Mouse (Mus musculus) stomach, embryonic 15.5 days (tissue): ENCODE measurements at regions not wholly inside any gene's neighbourhood (a gene's known extent, or its start where the extent isn't known, plus 50 kb on each side); places are given as distances from the start of the nearest gene placed in this dataset.
A peak's percentile ranks its signal among the peaks of the same experiment; 100 is the strongest.

Source experiments
- ATAC-seq: fragments of 200-750 bp; cut with Nextera tagmentation; 2 replicates; pipeline ENCODE4 v1.8.0; 2017; ENCODE audit warnings: low read depth, moderate number of reproducible peaks, moderate TSS enrichment; ENCODE audit not compliant: insufficient read depth, low FRiP score
- H3K27ac ChIP-seq: fragments of 300-500 bp; sonication (generic); 2 replicates; pipeline ENCODE4 v1.5.1; 2015; ENCODE audit warnings: mild to moderate bottlenecking, inconsistent platforms
- H3K27me3 ChIP-seq: fragments of 300-500 bp; sonication (generic); replicated peaks from 2 replicates; pipeline ENCODE4 v1.6.1; 2015; ENCODE audit warnings: inconsistent platforms
- H3K36me3 ChIP-seq: fragments of 300-500 bp; sonication (generic); 2 replicates; pipeline ENCODE4 v1.6.1; 2015; ENCODE audit warnings: inconsistent platforms
- H3K4me1 ChIP-seq: fragments of 300-500 bp; sonication (generic); 2 replicates; pipeline ENCODE4 v1.6.1; 2015; ENCODE audit warnings: inconsistent platforms
- H3K4me2 ChIP-seq: fragments of 300-500 bp; sonication (generic); 2 replicates; pipeline ENCODE4 v1.6.1; 2015; ENCODE audit warnings: mild to moderate bottlenecking, inconsistent platforms
- H3K4me3 ChIP-seq: fragments of 300-500 bp; sonication (generic); replicated peaks from 2 replicates; pipeline ENCODE4 v1.5.1; 2015; ENCODE audit warnings: inconsistent platforms
- H3K9ac ChIP-seq: fragments of 300-500 bp; sonication (generic); 2 replicates; pipeline ENCODE4 v1.6.1; 2015; ENCODE audit warnings: inconsistent platforms
- H3K9me3 ChIP-seq: fragments of 300-500 bp; sonication (generic); 2 replicates; pipeline ENCODE4 v1.6.1; 2016; ENCODE audit warnings: inconsistent platforms
- WGBS: fragments of 180-500 bp; shearing (Covaris S2); methylation state at CpG from one replicate; pipeline ENCODE4 v1.1.7; 2015; 5-methylcytosine and 5-hydroxymethylcytosine counted together

GRCm38 (mm10) chr4:9144226-9145215, 905.7 kb upstream of the Car8 start:
- H3K27ac ChIP-seq: no peak overlapping the region
- no peak for ATAC-seq
- no peak overlapping the region for H3K4me3 ChIP-seq
- WGBS: 82% methylated on average over 9 of the region's 9 CpGs
- no peak overlapping the region for H3K9ac ChIP-seq
- no peaks in the 10 kb centered on the region for H3K36me3 ChIP-seq
- no peak overlapping the region for H3K4me2 ChIP-seq
- H3K4me1 ChIP-seq: no peaks in the 10 kb centered on the region
- no peaks in the 10 kb centered on the region for H3K9me3 ChIP-seq
- no peaks in the 10 kb centered on the region for H3K27me3 ChIP-seq

- Histone ChIP-seq H3K9me3 (no peaks in the 10 kb centered on the region), H3K9ac (no peak overlapping the region), H3K27ac (no peak overlapping the region), H3K27me3 (no peaks in the 10 kb centered on the region), H3K4me2 (no peak overlapping the region), H3K4me3 (no peak overlapping the region), H3K4me1 (no peaks in the 10 kb centered on the region), H3K36me3 (no peaks in the 10 kb centered on the region)
- no peak for ATAC-seq
- 82% methylated on average over 3 of the region's 3 CpGs for WGBS
These were observed 904.2 kb upstream of the Car8 start for GRCm38 (mm10) chr4:9143087-9143486.

- H3K9ac ChIP-seq: no peak overlapping the region
- no peaks in the 10 kb centered on the region for H3K9me3 ChIP-seq
- no peak for ATAC-seq
- H3K36me3 ChIP-seq: no peaks in the 10 kb centered on the region
- no peak overlapping the region for H3K27ac ChIP-seq
- WGBS: 87% methylated on average over 16 of the region's 16 CpGs
- no peaks in the 10 kb centered on the region for H3K27me3 ChIP-seq
- no peaks in the 10 kb centered on the region for H3K4me1 ChIP-seq
- H3K4me2 ChIP-seq: no peak overlapping the region
- H3K4me3 ChIP-seq: no peak overlapping the region
These were observed 903.3 kb upstream of the Car8 start for GRCm38 (mm10) chr4:9141946-9142683.

GRCm38 (mm10) chr4:9140691-9141090, 901.9 kb upstream of the Car8 start:
- Histone ChIP-seq H3K9ac (no peak overlapping the region), H3K4me1 (peaks cover 7% of the 10 kb centered on the region; the same call in 1 of the 2 replicates), H3K36me3 (no peaks in the 10 kb centered on the region), H3K9me3 (no peaks in the 10 kb centered on the region), H3K27ac (no peak overlapping the region), H3K4me3 (no peak overlapping the region), H3K27me3 (no peaks in the 10 kb centered on the region), H3K4me2 (no peak overlapping the region)
- no peak for ATAC-seq
- 83% methylated on average over 3 of the region's 3 CpGs for WGBS

GRCm38 (mm10) chr4:9136657-9137056, 897.8 kb upstream of the Car8 start:
- no peak overlapping the region for H3K9ac ChIP-seq
- H3K27me3 ChIP-seq: no peaks in the 10 kb centered on the region
- H3K4me1 ChIP-seq: peaks cover 7% of the 10 kb centered on the region; the same call in 1 of the 2 replicates
- H3K27ac ChIP-seq: no peak overlapping the region
- WGBS: 52% methylated on average over 13 of the region's 13 CpGs
- peak overlapping the region; percentile 68 for H3K4me2 ChIP-seq
- no peak for ATAC-seq
- no peaks in the 10 kb centered on the region for H3K9me3 ChIP-seq
- no peak overlapping the region for H3K4me3 ChIP-seq
- no peaks in the 10 kb centered on the region for H3K36me3 ChIP-seq

- Histone ChIP-seq H3K4me3 (peak overlapping the region; percentile 29), H3K9me3 (no peaks in the 10 kb centered on the region), H3K36me3 (no peaks in the 10 kb centered on the region), H3K4me2 (peak overlapping the region; percentile 68), H3K27ac (no peak overlapping the region), H3K9ac (no peak overlapping the region), H3K4me1 (peaks cover 7% of the 10 kb centered on the region; the same call in 1 of the 2 replicates), H3K27me3 (no peaks in the 10 kb centered on the region)
- 12% methylated on average over 10 of the region's 10 CpGs for WGBS
- ATAC-seq: peak; percentile 41; the same call in 1 of the 2 replicates
These were observed 897.3 kb upstream of the Car8 start for GRCm38 (mm10) chr4:9136188-9136569.

- ATAC-seq: peak; percentile 83
- 11% methylated on average over 21 of the region's 21 CpGs for WGBS
- Histone ChIP-seq H3K4me3 (peak overlapping the region; percentile 29), H3K9me3 (no peaks in the 10 kb centered on the region), H3K9ac (no peak overlapping the region), H3K36me3 (no peaks in the 10 kb centered on the region), H3K4me2 (peak overlapping the region; percentile 68), H3K27ac (no peak overlapping the region), H3K4me1 (peaks cover 7% of the 10 kb centered on the region; the same call in 1 of the 2 replicates), H3K27me3 (no peaks in the 10 kb centered on the region)
These were observed 896.8 kb upstream of the Car8 start for GRCm38 (mm10) chr4:9135481-9136187.

- WGBS: 78% methylated on average over 2 of the region's 2 CpGs
- Histone ChIP-seq H3K27me3 (no peaks in the 10 kb centered on the region), H3K4me3 (no peak overlapping the region), H3K27ac (no peak overlapping the region), H3K9ac (no peak overlapping the region), H3K9me3 (no peaks in the 10 kb centered on the region), H3K4me2 (no peak overlapping the region), H3K4me1 (peaks cover 7% of the 10 kb centered on the region; the same call in 1 of the 2 replicates), H3K36me3 (no peaks in the 10 kb centered on the region)
- no peak for ATAC-seq
These were observed 894.9 kb upstream of the Car8 start for GRCm38 (mm10) chr4:9133695-9134094.

- Histone ChIP-seq H3K9ac (no peak overlapping the region), H3K9me3 (no peaks in the 10 kb centered on the region), H3K36me3 (no peaks in the 10 kb centered on the region), H3K27ac (no peak overlapping the region), H3K4me2 (no peak overlapping the region), H3K4me3 (no peak overlapping the region), H3K4me1 (peaks cover 7% of the 10 kb centered on the region; the same call in 1 of the 2 replicates), H3K27me3 (no peaks in the 10 kb centered on the region)
- WGBS: 59% methylated on average over 12 of the region's 12 CpGs
- no peak for ATAC-seq
These were observed 894.3 kb upstream of the Car8 start for GRCm38 (mm10) chr4:9132982-9133625.

GRCm38 (mm10) chr4:9132356-9132755, 893.5 kb upstream of the Car8 start:
- no peak for ATAC-seq
- peaks cover 7% of the 10 kb centered on the region; the same call in 1 of the 2 replicates for H3K4me1 ChIP-seq
- H3K36me3 ChIP-seq: no peaks in the 10 kb centered on the region
- no peak overlapping the region for H3K4me2 ChIP-seq
- no peak overlapping the region for H3K4me3 ChIP-seq
- H3K27me3 ChIP-seq: no peaks in the 10 kb centered on the region
- WGBS: 79% methylated on average over 6 of the region's 6 CpGs
- H3K9ac ChIP-seq: no peak overlapping the region
- no peaks in the 10 kb centered on the region for H3K9me3 ChIP-seq
- H3K27ac ChIP-seq: no peak overlapping the region

GRCm38 (mm10) chr4:9131610-9132009, 892.8 kb upstream of the Car8 start:
- H3K27ac ChIP-seq: no peak overlapping the region
- no peak overlapping the region for H3K4me3 ChIP-seq
- peaks cover 6% of the 10 kb centered on the region; the same call in 1 of the 2 replicates for H3K4me1 ChIP-seq
- ATAC-seq: no peak
- no peak overlapping the region for H3K4me2 ChIP-seq
- no peak overlapping the region for H3K9ac ChIP-seq
- H3K9me3 ChIP-seq: no peaks in the 10 kb centered on the region
- no peaks in the 10 kb centered on the region for H3K27me3 ChIP-seq
- no peaks in the 10 kb centered on the region for H3K36me3 ChIP-seq
- whole genome bisulfite sequencing: 81% methylated on average over 9 of the region's 9 CpGs
